Comparison of ENCODE assay signal across 30 mouse cellular contexts in the genomic region with DNA sequence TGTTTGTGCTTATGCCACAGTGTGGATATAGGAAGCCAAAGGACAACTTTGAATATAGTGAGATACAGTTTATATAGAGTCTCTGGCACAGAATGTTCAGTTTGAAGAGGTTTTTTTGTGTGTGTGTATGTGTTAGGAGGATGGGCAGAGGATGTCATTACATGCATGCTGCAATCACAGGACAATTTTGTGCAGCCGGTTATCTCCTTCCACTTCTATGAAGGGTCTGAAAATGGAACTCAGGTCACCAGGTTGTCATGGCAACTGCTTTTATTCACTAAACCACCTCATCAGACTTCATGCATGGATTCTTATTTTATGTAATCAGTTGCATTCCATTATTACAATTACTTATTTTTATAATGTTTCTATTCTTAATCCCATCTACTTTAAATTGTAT. TPM values are rescaled to one million over a fixed set of nuclear protein-coding genes. Genes with fewer than 3 reads are reported as not detected.
DNase-seq lines count a peak whose midpoint lies in the region; ATAC-seq lines count a peak whose summit lies in the region.
"Had no signal": no experiment of that assay in that cellular context is flagged by ENCODE, and none has a peak within 500 bp of the region (broad histone marks: within the 10 kb centered on the region; RNA-seq: fewer than 3 reads in every experiment).

No protein-coding gene starts in this region.

- H3K4me3 ChIP-seq in hindbrain, embryonic 10.5 days: no peak overlapping the region
- no peak overlapping the region for H3K4me3 ChIP-seq in hindbrain, embryonic 16.5 days (ENCODE audit: low read length)
- H3K4me3 ChIP-seq in midbrain, embryonic 12.5 days: no peak overlapping the region
- H3K4me3 ChIP-seq: erythroblast, embryonic 14.5 days; heart, embryonic 13.5 days; limb, embryonic 10.5 days; limb, embryonic 15.5 days; liver, embryonic 13.5 days; megakaryocyte, embryonic 14.5 days; neural tube, embryonic 15.5 days had no signal

- H3K27me3 ChIP-seq in hindbrain, embryonic 10.5 days (ENCODE audit: insufficient read depth, poor library complexity, severe bottlenecking): no peaks in the 10 kb centered on the region
- H3K27me3 ChIP-seq in hindbrain, embryonic 16.5 days (replicated peaks; ENCODE audit: control insufficient read depth, insufficient read depth, low read length): no peaks in the 10 kb centered on the region
- H3K27me3 ChIP-seq in midbrain, embryonic 12.5 days: peaks cover 4% of the 10 kb centered on the region; the same call in 1 of the 2 replicates
- H3K27me3 ChIP-seq: heart, embryonic 13.5 days; limb, embryonic 15.5 days; liver, embryonic 13.5 days; neural tube, embryonic 15.5 days had no signal

- H3K4me1 ChIP-seq in hindbrain, embryonic 10.5 days (replicated peaks): peaks cover 15% of the 10 kb centered on the region
- no peaks in the 10 kb centered on the region for H3K4me1 ChIP-seq in hindbrain, embryonic 16.5 days (ENCODE audit: control insufficient read depth, insufficient read depth, low read depth, low read length)
- peaks cover 9% of the 10 kb centered on the region; the same call in 1 of the 2 replicates for H3K4me1 ChIP-seq in midbrain, embryonic 12.5 days
- H3K4me1 ChIP-seq: heart, embryonic 13.5 days; limb, embryonic 10.5 days; limb, embryonic 15.5 days; liver, embryonic 13.5 days; megakaryocyte, embryonic 14.5 days; neural tube, embryonic 15.5 days had no signal

- ATAC-seq in hindbrain, embryonic 16.5 days: no peak
- ATAC-seq in midbrain, embryonic 12.5 days (ENCODE audit: low FRiP score, low read depth): no peak
- ATAC-seq: forebrain, embryonic 16.5 days; intestine, embryonic 16.5 days; lung, postnatal 0 days had no signal

- no peak overlapping the region for H3K4me2 ChIP-seq in hindbrain, embryonic 16.5 days (ENCODE audit: low read length)
- H3K4me2 ChIP-seq in midbrain, embryonic 12.5 days (replicated peaks): no peak overlapping the region
- H3K4me2 ChIP-seq: heart, embryonic 13.5 days; limb, embryonic 15.5 days; liver, embryonic 13.5 days; neural tube, embryonic 15.5 days had no signal

- peak overlapping the region; percentile 70 for H3K27ac ChIP-seq in hindbrain, embryonic 10.5 days
- H3K27ac ChIP-seq in hindbrain, embryonic 16.5 days (ENCODE audit: low read depth, low read length): no peak overlapping the region
- peak overlapping the region; percentile 61 for H3K27ac ChIP-seq in midbrain, embryonic 12.5 days (replicated peaks)
- H3K27ac ChIP-seq: heart, embryonic 13.5 days; kidney, postnatal 0 days; limb, embryonic 15.5 days; liver, embryonic 13.5 days; neural tube, embryonic 15.5 days had no signal

- WGBS in hindbrain, embryonic 10.5 days: 48% methylated on average over 1 of the region's 1 CpGs
- 39% methylated on average over 1 of the region's 1 CpGs for WGBS in hindbrain, embryonic 16.5 days
- 32% methylated on average over 1 of the region's 1 CpGs for WGBS in midbrain, embryonic 12.5 days

- no peaks in the 10 kb centered on the region for H3K36me3 ChIP-seq in hindbrain, embryonic 10.5 days
- H3K36me3 ChIP-seq in hindbrain, embryonic 16.5 days (ENCODE audit: control insufficient read depth, insufficient read depth, low read length): no peaks in the 10 kb centered on the region
- no peaks in the 10 kb centered on the region for H3K36me3 ChIP-seq in midbrain, embryonic 12.5 days
- H3K36me3 ChIP-seq: heart, embryonic 13.5 days; limb, embryonic 10.5 days; limb, embryonic 15.5 days; liver, embryonic 13.5 days; neural tube, embryonic 15.5 days had no signal

- no peak for DNase-seq in hindbrain, embryonic 10.5 days (ENCODE audit: low spot score)
- DNase-seq in brain, adult 2 months (ENCODE audit: low read depth, low spot score): peak; percentile 15
- DNase-seq in right cerebral cortex, postnatal 14 days: no peak
- no peak for DNase-seq in right cerebral cortex, postnatal 4 days
- DNase-seq: adrenal gland, postnatal 10 days; B cell, adult 2 months; cerebellum, adult 11-12 months; cerebellum, adult 9-11 months; heart, postnatal 10 days; kidney, adult 8-10 months; kidney, postnatal 4 days; liver, embryonic 13.5 days; lung, adult 18-20 months; lung, postnatal 4 days; retina, postnatal 1 day; right cerebral cortex, postnatal 25 days; spleen, adult 18-20 months; thymus, adult 2 months had no signal

- no peaks in the 10 kb centered on the region for H3K9me3 ChIP-seq in hindbrain, embryonic 10.5 days
- no peaks in the 10 kb centered on the region for H3K9me3 ChIP-seq in hindbrain, embryonic 16.5 days (ENCODE audit: control insufficient read depth, low read length)
- no peaks in the 10 kb centered on the region for H3K9me3 ChIP-seq in midbrain, embryonic 12.5 days
- H3K9me3 ChIP-seq: heart, embryonic 13.5 days; limb, embryonic 10.5 days; limb, embryonic 15.5 days; liver, embryonic 13.5 days; neural tube, embryonic 15.5 days had no signal

- no peak overlapping the region for H3K9ac ChIP-seq in hindbrain, embryonic 16.5 days (ENCODE audit: low read depth, low read length)
- H3K9ac ChIP-seq in midbrain, embryonic 12.5 days (replicated peaks): no peak overlapping the region
- H3K9ac ChIP-seq: heart, embryonic 13.5 days; limb, embryonic 15.5 days; liver, embryonic 13.5 days; neural tube, embryonic 15.5 days had no signal

RNA-seq across cellular contexts. Expression of gene Armcx4, which starts 10.4 kb away (rescaled TPM):
- 4.2 and 6.4 TPM in 2 replicates for polyA plus RNA-seq in hindbrain, embryonic 10.5 days (2016; fragmentation: Nextera tagmentation; extraction: Ambion mirVana)
- 4.2 and 4.6 TPM in 2 replicates for polyA plus RNA-seq in hindbrain, embryonic 16.5 days (2015; fragmentation: Nextera tagmentation; extraction: Ambion mirVana)
- 7.3 and 9.1 TPM in 2 replicates for polyA plus RNA-seq in midbrain, embryonic 12.5 days (2016; fragmentation: Nextera tagmentation; extraction: Ambion mirVana)
- polyA plus RNA-seq: erythroblast, embryonic 14.5 days had no signal

RNA-seq across cellular contexts. Expression of gene Armcx1, which starts 41.8 kb away (rescaled TPM):
- 41.8 and 47.0 TPM in 2 replicates for polyA plus RNA-seq in hindbrain, embryonic 10.5 days (2016; fragmentation: Nextera tagmentation; extraction: Ambion mirVana)
- polyA plus RNA-seq in hindbrain, embryonic 16.5 days (2015; fragmentation: Nextera tagmentation; extraction: Ambion mirVana): 105 and 112 TPM in 2 replicates
- polyA plus RNA-seq in midbrain, embryonic 12.5 days (2016; fragmentation: Nextera tagmentation; extraction: Ambion mirVana): 67.1 and 68.8 TPM in 2 replicates
- polyA plus RNA-seq: erythroblast, embryonic 14.5 days had no signal
